Mouse (Mus musculus): ENCODE measurements around the gene Nxn.

Nxn gene

GRCm38 (mm10) chr11:76328084-76328483 is 70.9 kb downstream of the Nxn start:
- no peak for DNase-seq

- DNase-seq, result no peak
Measured at GRCm38 (mm10) chr11:76326672-76327071, 72.3 kb downstream of the Nxn start.

- no peak for DNase-seq
Measured at GRCm38 (mm10) chr11:76326051-76326450, 72.9 kb downstream of the Nxn start.

DNA sequence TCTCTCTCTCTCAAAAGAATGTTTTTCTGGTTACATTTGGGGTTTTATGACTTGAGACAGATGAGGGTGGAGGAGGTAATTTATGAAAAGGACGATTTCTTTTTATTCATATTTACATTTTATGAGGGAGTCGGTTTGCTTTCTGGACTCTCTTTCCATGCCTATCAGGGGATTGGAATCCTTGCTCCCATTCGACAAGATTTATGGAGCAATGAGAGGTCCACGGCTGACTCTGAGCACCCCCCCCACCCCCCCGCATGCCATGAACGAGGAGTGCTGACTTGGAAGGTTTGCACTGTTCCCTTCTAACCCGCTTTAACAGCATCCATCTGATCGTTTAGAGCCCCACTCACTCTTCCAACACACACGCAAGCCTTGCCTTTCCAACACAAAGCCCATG is 74.1 kb downstream of the Nxn start:
- DNase-seq, result no peak

- no peak for DNase-seq
Measured at GRCm38 (mm10) chr11:76324207-76324606, 74.7 kb downstream of the Nxn start.

DNA sequence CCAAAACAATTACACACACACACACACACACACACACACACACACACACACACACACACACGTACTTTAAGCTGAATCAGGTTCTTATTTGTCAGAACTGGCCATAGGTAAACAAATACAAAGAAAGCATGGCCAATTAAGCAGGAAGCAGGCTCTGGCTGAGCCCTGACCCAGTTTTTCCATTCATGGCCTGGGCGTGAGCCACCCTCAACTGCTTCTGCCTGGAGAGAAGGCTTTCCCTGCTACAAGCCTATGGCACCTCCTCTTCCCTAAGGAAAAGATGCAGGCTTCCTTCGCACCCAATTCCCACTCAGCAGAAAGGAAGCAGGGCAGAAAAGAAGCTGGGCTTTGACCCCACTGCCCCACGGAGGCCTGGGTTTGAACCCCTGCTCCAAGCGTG is 76.0 kb downstream of the Nxn start:
- no peak for DNase-seq

DNA sequence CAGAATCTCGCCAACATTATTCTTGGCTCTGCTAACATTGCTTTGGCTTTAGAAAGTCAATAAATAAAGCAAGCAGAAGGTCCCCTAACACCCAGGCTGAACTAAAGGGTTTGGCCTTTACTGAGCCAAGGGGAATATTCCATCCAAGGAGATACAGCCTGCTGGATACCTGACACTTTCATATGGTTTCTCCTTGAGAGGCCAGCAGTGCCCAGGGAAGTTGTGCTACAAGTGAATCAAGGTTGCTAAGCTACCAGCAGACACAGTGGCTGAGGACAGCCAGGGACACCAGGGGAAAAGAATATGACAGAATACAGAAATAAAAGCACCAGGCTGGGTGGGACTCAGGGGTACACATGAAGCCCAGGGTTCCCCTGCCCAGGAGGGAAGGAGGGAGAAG is 76.9 kb downstream of the Nxn start:
- no peak for DNase-seq

GRCm38 (mm10) chr11:76320475-76320874 is 78.5 kb downstream of the Nxn start:
- no peak for DNase-seq

DNA sequence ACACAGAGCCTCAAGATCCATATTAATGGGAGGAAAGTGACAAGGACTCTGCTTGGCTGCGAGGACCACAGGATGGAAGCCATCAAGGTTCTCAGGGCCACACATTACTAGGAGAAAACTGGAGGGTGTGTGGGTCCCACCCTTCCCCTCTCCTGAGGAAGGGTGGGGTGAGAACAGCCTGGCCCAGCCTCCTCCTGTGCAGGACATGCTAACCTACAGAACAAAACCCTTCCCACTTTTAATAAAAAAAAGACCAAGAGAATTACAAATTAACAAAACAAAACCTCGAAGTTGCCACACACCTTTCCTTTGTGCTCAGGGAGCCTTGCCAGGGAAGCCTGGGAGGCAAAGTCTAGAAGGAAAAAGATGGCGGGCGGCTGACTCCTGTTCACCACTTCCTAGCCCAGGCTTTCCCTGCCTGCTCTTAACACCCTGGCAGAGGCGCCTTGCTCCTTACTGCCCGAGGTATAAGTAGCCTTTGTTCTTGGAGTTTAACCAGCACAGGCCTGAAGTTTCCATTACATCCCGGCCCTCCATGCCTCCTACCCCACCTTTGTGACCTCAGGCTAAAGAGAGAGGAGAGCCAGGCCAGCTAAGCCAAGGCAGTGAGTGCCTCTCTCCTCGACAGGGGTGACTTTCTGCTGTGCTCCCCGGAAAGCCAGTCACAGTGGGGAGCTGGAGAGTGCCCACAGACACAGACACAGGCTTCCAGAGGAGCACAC is 79.1 kb downstream of the Nxn start:
- DNase-seq, result no peak

- no peak for DNase-seq
Measured at GRCm38 (mm10) chr11:76317904-76318303, 81.0 kb downstream of the Nxn start.

- DNase-seq, result no peak
Measured at GRCm38 (mm10) chr11:76315785-76316444, 83.0 kb downstream of the Nxn start.

DNA sequence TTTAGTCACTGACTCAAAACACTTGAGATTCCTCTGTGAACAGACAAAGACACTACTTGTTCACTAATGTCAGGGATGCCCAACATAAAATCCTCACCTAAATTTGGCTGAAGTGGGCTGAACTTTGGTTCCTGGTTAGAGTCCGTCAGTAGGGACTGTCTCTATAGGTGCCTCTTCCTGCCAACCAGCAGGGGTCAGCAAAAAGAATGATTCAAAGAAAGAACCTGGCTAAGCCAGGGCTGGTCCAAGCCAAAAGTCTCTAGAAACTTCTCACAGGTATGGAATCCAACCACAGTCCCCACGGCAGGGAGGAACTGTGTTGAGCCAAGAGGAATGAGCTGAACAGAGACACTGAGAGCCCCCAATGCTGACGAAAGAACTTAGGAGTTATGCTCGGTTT is 84.2 kb downstream of the Nxn start:
- no peak for DNase-seq

DNA sequence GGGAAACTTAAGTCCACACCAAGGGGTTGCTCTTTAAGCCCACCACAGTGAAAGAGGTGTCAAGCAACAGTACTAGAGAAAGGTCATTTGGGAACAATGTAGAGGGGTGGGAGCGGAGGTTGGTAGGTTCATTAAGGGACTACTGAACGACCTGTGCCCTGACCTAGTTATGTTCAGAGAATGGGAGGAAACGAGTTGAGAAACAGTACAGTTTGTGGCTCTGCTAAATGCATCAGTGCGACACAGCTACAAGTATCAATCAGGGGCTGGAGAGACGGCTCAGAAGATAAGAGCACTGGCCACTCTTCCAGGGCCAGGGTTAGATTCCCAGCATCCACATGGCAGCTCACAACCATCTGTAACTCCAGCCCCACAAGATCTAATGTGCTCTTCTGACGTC is 84.8 kb downstream of the Nxn start:
- no peak for DNase-seq

DNA sequence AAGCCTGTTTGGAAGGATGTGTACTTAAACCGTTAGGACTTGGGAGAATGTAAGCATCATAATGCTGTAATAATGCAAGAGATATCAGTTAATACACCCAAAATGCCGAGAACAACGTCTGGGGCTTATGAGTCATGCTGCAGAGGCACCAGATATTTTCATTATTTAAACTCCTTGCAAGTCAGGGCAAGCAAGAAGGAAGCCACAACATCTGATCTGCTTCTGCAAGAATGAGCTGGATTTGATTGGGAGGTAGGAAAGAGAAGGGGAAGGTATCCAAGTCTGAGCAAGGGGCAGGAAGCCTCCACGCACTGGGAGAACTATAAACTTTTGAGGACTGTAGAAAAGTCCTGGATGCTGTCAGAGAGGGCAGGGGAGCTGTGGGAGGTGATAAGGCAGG is 86.1 kb downstream of the Nxn start:
- DNase-seq, result no peak

DNA sequence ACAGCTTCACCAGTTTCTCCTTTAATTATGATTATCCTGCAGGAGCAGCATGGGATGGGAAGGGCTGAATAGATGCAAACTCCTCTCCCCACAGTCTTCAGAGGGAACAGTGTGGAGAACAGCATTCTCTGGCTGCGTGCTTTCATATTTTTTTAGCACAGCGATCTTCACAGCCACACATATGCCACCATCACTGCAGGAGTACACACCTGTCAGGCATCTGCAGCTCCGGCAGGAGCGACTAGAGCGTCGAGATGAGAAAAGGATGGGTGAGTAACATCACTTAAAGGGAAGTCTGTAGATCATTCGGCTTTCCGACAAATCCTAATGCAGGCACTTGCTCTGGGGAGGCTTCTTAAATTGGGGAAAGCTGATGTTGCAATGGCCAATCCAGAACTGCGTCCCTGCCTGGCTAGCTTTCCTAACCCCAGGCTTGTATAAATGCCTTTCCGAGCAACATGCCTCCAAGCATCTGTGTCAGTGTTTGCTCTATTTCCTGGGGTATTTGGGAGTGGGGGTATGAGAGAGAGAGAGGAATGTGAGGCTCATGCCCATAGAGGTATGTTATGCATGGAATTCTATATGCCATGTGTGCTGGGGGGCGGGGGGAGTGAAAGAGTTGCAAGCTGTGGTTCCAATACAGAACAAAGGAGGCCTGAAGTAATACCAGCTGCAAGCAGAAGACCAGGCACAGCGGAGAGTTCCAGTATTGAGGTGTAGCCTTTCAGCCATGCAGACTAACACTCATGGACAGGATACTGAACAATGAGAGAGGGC is 87.5 kb downstream of the Nxn start:
- no peak for DNase-seq

DNA sequence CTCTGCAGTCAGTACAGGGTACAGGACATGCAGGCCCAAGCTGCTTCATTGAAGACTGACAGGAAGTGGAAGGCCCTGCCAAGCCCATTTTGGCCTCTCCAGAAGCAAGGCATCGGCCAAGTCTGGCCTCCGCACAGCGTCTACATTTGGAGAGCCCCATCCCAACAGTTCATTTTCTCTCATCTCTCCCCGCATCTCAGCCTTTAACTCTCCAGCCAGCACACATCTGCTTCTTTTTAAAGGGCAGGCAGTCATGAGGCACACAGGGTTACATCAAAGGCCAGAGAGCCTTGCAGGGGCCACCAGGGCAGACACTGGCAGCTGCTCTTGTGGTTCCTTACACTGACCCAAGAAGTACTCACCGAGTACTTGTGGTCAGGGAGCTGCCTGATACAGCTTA is 89.1 kb downstream of the Nxn start:
- no peak for DNase-seq

DNA sequence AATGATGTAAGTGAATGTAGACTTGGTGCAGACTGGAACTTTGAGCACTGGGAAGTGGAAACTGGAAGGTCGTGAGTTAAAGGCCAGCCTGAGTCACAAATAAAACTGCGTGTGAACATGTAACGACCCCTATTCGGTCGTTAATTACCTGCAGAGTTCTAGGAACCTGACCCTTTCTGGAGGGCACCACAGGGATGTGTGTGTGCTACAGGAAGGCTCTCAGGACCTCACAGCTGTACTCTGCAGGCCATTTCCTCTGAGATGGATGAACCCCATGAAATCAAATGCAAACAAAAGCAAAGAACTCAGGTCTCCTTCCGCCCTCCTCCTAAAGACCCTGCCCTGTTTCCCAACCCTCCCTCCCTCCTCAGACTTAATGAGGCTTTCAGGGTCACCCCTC is 89.9 kb downstream of the Nxn start:
- no peak for DNase-seq

GRCm38 (mm10) chr11:76306769-76307168 is 92.2 kb downstream of the Nxn start:
- DNase-seq, result no peak

DNA sequence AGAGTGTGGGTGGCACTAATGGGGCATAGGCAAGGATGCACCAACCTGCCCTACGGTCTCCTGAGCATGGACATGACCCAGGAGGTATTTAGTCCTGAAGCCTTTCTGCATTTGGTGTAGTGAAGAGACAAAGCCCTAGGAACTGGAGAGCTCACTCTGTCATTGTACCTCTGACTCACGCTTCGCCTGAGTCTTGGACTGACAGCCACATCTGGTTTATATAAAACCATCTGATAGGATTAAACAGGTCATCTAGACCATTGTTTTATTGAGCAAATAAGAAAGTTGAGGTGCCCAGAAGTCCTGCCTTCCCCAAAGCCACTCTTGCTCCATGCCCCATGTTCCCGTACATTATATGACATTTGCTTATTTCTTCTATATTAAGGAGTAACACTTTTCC is 93.4 kb downstream of the Nxn start:
- DNase-seq, result no peak

GRCm38 (mm10) chr11:76303368-76303767 is 95.6 kb downstream of the Nxn start:
- no peak for DNase-seq

GRCm38 (mm10) chr11:76300862-76301261 is 98.1 kb downstream of the Nxn start:
- DNase-seq, result no peak

DNA sequence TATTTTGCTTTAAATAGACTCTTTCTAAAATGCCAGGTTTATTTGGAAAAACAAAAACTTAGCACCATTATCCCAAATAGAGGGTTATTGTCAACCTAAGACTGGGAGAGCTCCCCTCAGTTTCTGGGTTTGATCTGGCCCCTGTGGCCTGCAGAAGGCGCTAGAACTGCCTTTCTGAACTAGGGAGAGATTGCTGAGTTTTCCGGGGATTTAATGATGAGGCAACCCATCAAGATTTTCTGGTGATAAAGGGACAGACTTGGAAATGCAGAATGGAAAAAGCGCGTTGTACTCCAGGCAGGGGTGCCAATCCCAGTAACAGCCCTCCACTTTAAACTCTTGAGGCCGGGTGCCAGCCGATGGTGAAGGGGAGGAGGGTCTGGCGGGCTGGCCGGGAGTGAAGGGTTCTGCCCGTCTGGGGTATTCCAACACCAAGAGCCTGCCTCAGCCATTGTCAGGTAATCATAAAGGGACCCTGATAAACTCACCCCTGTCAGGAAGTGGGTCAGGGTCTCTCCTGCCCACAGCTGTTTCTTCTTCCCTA is 100.4 kb downstream of the Nxn start:
- DNase-seq, result no peak

DNA sequence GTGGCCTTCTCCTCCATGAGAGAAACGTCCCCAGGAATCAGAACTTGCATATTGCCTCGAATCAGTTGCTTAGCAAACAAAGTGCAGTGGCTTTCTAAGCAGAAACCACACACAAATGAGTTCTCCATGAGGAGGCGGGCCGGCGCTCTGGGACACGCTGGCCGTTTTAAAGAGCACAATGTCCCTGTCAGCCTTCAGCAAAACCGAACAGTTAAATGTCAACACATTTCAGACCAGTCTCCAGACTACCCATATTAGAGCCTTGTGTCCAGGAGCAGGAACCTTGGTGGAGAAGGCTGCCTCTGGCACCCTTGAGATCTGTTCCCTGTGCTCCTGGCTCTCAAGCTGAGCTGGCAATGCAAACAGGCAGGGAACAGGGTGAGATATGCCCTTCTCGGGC is 101.7 kb downstream of the Nxn start:
- no peak for DNase-seq

GRCm38 (mm10) chr11:76294836-76295235 is 104.1 kb downstream of the Nxn start:
- no peak for DNase-seq
